Mouse (Mus musculus) mouse embryonic stem cell (cell line): ENCODE measurements around the gene Rere.

Source experiments
- in situ Hi-C, 2 experiments: fragments of 300-500 bp; cut with MboI; formaldehyde crosslinking; loops; 1 replicate in 1 of 2; 3 replicates in 1 of 2; pipeline ENCODE4 v1.14.3; 2019 to 2020; ENCODE audit warnings: low sequenced_read_pairs in 2 of 2, low pct_unique_long_range_greater_than_20kb in 1 of 2, mixed read lengths in 1 of 2; ENCODE audit not compliant: unreplicated experiment in 1 of 2

Rere gene

GRCm38 (mm10) chr4:150444068-150444467 is 162.6 kb downstream of the Rere start:
- in situ Hi-C loops: no loop called here

GRCm38 (mm10) chr4:150446617-150447016 is 165.2 kb downstream of the Rere start:
- in situ Hi-C loops: no loop called here

GRCm38 (mm10) chr4:150447517-150447916 is 166.1 kb downstream of the Rere start:
- in situ Hi-C loops: no loop called here

- in situ Hi-C loops: no loop called here
Measured at GRCm38 (mm10) chr4:150448433-150448832, 167.0 kb downstream of the Rere start.

- in situ Hi-C loops: no loop called here
Measured at GRCm38 (mm10) chr4:150450081-150450691, 168.7 kb downstream of the Rere start.

- in situ Hi-C loops: no loop called here
Measured at GRCm38 (mm10) chr4:150452155-150452847, 170.9 kb downstream of the Rere start.

GRCm38 (mm10) chr4:150454571-150455306 is 173.3 kb downstream of the Rere start:
- in situ Hi-C loops: no loop called here

- in situ Hi-C loops: no loop called here
Measured at GRCm38 (mm10) chr4:150455750-150456149, 174.3 kb downstream of the Rere start.

- in situ Hi-C loops: no loop called here
Measured at GRCm38 (mm10) chr4:150456452-150456851, 175.0 kb downstream of the Rere start.

- in situ Hi-C loops: no loop called here
Measured at GRCm38 (mm10) chr4:150456886-150457285, 175.4 kb downstream of the Rere start.

GRCm38 (mm10) chr4:150457353-150457752 is 175.9 kb downstream of the Rere start:
- in situ Hi-C loops: no loop called here

GRCm38 (mm10) chr4:150457771-150458170 is 176.3 kb downstream of the Rere start:
- in situ Hi-C loops: no loop called here

- in situ Hi-C loops: no loop called here
Measured at GRCm38 (mm10) chr4:150459022-150459794, 177.8 kb downstream of the Rere start.

GRCm38 (mm10) chr4:150460451-150460850 is 179.0 kb downstream of the Rere start:
- in situ Hi-C loops: loop anchor here in 1 of 2 experiments (10.0 kb wide), 1 partner anchor 116 kb away; no protein-coding TSS in a partner anchor

GRCm38 (mm10) chr4:150461011-150461410 is 179.6 kb downstream of the Rere start:
- in situ Hi-C loops: loop anchor here in 1 of 2 experiments (10.0 kb wide), 1 partner anchor 116 kb away; no protein-coding TSS in a partner anchor

GRCm38 (mm10) chr4:150461427-150462189 is 180.2 kb downstream of the Rere start:
- in situ Hi-C loops: loop anchor here in 1 of 2 experiments (10.0 kb wide), 1 partner anchor 117 kb away; no protein-coding TSS in a partner anchor

GRCm38 (mm10) chr4:150462367-150462766 is 180.9 kb downstream of the Rere start:
- in situ Hi-C loops: loop anchor here in 1 of 2 experiments (10.0 kb wide), 1 partner anchor 118 kb away; no protein-coding TSS in a partner anchor

- in situ Hi-C loops: loop anchor here in 1 of 2 experiments (10.0 kb wide), 1 partner anchor 121 kb away; no protein-coding TSS in a partner anchor
Measured at GRCm38 (mm10) chr4:150465759-150466158, 184.3 kb downstream of the Rere start.
